Mouse (Mus musculus) B cell, adult 2 months (primary cell): Measurements from ENCODE around the gene Stard10.

Experiments used
- DNase-seq, 2 experiments: peaks; one replicate each; pipeline ENCODE4 v3.0.0; 2022

Gene Stard10

DNA sequence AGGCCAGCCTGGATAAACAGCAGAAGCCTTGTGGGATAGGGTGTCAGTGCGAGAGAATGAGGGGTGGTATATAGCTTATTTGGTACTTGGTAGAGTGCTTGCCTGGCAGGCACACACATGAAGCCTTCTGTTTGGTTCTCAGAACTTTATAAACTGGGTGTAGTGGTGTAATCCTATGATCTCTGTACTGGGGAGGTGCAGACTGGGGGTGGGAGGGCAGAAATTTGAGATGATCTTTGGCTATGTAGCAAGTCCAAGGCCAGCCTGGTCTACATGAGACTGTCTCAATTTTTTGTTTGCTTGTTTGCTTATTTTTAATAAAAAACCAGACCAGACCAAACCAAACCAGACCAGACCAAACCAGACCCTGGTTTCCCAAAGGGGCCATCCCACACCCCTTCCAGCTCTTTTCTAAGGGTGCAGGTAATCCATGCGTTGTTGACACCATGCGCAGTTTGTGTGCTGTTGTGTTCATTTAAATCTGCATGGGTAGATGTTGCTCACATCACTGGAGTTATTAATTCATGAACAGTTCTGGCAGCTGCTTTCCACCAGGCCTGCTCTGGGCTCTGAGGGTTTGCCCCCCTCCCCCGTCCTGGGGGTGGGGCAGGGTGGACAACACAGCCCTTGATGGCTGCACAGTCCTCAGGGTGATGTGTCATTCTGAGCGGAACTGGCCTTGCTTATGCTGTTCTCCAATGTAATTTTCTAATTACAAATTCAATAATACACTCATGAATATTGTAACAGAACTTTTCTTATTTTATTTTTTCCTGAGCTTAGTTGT is 15.4 kb downstream of the Stard10 start:
- no peak for DNase-seq

DNA sequence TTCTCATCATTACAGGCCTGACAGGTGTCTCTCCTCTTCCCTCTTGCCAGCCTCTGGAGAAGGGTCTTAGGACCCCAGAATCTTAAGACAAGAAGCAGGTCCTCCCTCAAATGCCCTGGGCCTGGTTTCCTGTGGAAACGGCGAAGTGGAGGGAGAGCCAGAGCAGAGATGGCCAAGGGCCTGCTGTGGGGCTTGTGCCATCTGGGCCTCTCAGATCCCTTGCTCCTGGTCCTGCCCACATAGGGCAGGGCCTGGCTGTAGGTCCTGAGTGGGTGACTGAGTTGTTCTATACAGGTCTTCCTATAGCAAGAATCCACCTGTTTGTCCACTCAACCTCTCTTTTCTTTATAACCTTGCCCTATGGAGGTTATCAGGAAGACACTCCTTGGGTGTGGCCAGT is 18.3 kb downstream of the Stard10 start:
- DNase-seq, result no peak

DNA sequence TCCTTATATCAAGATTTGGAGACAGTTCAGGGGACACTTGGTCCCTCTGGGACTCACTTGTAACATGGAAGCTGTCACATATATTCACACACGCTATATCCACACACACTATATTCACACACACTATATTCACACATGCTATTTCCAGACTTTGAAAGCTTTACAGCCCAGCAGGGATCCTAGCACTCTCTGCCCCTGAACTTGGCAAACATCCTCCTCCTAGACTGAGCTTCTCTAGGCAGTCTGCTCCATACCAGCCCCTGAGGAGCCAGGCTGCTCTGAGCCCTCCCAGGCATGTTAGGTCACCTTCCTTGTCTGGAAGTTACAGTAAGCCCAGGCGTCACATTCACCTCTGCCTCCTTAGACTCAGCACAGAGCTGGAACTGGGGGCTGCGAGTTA is 19.8 kb downstream of the Stard10 start:
- no peak for DNase-seq

DNA sequence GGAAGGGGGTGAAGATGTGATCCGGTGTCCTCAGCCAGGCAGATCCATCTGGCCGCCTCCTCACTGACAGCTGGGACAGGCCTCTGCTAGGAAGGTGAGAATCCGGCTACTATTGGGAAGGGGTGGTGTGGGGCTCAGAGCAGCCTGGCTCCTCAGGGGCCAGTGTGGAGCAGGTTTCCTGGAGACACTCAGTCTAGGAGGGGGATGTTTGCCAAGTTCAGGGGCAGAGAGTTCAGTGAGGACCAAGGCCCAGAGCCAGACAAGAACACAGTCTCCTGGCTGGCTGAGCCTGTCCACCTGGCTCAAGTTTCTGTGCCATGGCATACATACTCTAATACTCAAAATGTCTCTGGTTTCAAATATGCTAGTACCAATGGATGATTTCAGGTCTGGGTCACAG is 20.5 kb downstream of the Stard10 start:
- DNase-seq, result no peak

DNA sequence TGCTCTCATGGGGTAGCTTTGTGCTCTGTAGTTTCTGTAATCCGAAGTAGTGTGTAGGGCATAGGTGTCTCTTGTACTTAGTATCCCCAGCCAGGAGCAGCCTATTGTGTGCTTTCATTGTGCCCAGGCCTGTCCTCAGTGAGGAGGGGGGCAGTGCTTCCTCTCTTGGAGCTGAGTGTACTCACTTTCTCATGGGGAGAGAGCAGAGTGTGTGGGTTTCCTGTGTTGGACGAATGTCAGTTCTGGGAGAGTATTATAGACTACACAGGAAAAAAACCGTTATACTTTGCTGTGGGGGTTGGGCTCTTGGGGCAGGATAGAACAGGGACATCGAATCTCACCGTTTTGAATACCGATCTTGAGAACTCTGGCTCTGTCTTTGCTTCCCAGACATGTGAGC is 24.5 kb downstream of the Stard10 start:
- no peak for DNase-seq

DNA sequence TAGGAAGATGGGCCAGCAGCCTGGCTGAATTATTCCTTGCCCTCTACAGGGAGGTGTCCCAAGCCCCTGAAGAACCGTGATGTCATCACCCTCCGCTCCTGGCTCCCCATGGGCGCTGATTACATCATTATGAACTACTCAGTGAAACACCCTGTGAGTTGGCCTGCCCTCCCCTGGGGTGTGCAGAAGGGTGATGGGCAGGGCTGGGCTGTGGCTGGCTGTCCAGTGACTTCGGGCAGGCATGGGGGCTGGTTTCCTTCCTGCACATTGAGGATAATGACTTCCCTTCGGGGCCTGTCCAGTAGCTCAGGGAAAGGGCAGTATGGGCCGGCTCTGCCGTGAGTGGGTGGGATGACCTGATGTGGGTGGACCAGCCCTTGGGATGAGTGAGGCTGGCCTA is 26.2 kb downstream of the Stard10 start:
- DNase-seq, result no peak

DNA sequence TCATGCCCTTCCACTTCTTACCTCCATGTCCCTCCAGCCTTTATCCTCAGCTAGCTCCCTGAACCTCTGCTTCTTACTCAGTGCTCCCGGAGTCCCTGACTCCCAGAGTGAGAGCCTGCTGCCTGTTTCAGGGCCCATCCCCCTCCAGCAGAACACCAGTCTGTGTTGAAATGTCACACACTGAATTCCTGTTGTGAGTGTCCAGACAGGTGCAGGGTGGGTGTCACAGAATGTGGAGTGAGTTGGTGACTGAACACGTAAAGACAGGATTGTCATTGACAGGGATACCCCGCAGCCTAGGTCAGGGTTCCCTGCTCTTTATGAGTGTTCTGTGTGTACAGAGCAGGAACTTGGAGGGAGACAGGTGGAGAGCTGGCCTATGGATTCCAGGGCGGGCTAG is 28.0 kb downstream of the Stard10 start:
- no peak for DNase-seq

DNA sequence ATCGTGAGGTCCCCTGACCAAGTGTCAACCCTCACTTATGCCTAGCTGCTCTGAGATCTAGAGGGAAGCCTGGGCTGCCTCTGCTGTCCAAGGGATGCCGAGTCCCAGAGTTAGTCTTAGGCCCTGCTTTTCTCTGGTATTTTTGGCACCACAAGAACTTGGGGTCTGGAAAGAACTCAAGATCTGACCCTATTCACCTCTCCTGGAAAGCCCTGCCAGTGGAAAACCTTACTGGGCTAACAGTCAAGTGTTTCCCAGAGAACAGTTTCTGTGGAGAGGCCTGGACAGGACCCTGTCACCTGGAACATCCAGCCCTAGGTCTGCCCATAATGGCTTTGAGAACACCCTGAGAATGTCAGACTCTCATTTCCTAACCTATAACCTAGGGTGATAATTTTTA is 30.1 kb downstream of the Stard10 start:
- DNase-seq, result no peak

DNA sequence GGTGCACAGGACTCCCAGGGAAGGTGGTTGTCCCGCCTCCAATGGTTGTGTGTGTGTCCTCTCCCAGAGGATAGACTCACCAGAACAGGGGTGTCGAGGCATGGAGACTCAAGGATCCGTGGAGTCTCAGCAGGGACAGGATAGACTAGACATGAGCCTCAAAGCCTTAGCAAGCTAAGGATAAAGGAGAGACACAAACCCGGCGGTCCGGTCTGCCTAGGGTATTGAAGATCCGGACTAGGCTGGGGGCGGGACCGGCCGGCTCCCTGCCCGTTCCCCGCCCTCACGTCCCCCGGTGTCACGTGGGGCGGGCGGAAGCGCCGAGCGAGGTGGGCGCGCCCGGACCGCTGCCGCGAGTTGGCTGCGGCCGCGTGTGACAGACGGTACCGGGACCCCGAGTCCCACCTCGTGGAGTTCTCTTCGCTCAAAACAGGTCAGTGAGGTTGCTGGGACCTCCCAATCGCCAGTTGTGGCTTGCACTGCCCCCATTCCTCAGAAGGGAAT is 30.9 kb downstream of the Stard10 start, which contains the start of gene Arap1:
TSS of gene Arap1 (plus strand) at position 301 of the 504 bp plus-strand sequence.
- peak; percentile 77 to 81 for DNase-seq

DNA sequence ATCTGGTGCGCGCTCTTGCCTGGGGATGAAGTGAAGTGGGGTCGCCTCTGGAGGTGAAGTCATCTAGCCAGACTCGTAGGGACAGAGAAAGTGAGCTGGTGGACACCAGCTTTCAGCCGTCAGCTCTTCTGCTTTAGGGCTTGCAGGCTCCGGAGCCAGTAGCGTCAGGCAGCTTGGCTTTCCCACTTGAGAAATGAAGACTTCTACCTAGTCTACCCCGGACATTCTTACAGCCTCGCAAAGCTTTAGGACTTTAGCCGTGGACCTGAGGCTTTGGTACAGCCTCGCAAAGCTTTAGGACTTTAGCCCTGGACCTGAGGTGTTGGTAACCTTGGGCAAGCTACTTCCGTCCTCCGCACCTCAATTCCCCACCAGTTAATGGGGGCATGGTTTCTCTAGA is 31.4 kb downstream of the Stard10 start:
- peak in 1 of 2 experiments; percentile 30 for DNase-seq

DNA sequence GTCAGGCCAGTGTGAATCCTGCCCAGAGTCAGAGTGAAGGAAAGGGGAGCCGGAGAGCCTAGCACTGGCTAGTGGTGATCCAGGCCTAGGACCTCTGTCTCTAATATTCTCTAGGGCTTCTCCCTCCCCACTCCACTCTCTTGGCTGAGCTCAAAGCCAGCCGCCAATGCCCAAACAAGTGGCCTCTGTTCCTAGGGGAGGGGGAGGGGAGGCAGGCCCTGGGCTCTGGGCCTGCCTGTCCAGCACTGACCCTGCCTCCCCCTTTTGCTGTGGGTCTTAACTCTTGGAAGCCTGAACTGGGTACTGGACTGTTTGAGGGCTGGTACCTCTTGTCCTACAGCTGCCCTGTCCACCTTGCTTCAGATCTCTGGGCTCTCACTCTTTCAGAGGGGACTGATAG is 33.0 kb downstream of the Stard10 start:
- no peak for DNase-seq

DNA sequence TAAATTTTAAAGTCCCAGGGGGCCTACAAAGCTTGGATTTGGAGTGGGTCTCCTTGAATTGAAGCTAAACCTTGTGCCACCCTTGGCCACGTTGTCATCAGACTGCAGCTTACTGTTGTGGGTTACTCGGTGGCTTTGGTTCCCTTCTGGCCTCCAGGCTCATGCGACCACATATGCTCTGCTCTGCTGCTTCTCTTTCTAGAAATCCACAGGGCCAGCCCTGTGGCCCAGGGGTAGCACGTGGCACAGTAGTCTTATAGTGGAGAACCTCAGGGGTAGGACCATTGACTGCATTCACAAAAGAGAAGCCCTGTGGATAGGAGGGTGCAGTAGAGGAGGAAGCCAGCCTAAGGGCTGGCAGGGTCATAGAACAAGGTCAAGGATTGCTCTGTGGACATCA is 35.5 kb downstream of the Stard10 start:
- peak; percentile 31 to 45 for DNase-seq

DNA sequence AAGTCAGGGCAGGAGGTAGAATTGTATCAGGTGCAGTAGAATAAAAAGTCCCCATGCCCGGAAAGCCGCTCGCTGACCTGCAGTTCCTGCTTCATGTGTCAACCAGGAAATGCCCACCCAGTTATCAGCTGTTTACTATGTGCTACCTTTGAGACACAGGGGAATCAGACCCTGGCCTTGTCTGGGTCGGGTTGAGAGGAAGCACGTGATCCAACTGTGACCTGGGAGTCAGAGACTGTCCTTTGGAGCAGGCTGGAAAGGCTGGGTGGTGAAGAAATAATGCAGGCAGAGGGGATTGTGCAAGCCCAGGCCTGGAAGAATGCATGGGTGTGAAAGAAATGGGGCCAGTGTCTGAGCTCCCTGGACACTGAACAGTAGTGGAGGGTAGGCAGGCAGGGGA is 37.5 kb downstream of the Stard10 start:
- peak; percentile 61 to 67 for DNase-seq

DNA sequence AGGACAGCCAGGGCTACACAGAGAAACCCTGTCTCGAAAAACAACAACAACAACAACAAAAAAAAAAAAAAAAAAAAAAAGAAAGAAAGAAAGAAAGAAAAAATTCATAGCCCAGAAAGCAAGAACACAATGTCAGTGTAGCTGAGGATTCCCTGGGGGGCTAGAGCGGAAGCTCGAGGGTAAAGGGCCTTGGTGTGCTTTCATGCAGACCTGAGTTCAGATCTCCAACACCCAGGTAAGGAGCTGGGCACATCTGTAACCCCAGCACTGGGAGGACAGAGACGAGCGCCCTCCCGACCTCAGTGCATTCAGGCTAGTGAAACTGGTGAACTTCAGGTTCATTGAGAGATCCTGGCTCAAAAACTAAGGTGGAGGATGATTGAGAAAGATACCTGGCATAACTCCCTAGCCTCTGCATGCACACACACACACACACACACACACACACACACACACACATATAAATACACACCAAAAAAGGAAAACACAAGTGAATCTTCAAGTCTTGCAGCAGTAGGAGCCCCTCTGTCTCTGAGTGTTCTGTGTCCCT is 38.7 kb downstream of the Stard10 start:
- peak; percentile 49 to 60 for DNase-seq

DNA sequence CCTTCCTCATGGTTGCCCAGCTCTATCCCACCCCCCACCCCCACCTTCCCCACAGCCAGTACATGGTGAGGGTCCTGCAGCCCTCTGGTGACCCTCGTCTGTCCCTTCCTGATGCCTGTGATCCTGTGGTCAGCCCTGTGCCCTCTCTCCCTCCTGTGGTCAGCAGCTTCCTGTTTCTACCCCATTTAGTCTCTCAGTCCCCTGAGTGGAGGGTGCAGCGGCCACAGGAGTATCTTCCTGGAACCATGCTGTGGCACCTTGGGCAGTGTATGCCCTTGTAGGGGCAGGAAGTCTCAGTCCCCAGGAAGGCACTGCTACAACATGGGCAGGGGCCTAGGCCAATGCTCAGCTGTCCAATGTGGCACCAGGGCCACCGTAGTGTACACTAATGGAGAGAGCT is 40.0 kb downstream of the Stard10 start:
- DNase-seq, result peak; percentile 40 to 45

DNA sequence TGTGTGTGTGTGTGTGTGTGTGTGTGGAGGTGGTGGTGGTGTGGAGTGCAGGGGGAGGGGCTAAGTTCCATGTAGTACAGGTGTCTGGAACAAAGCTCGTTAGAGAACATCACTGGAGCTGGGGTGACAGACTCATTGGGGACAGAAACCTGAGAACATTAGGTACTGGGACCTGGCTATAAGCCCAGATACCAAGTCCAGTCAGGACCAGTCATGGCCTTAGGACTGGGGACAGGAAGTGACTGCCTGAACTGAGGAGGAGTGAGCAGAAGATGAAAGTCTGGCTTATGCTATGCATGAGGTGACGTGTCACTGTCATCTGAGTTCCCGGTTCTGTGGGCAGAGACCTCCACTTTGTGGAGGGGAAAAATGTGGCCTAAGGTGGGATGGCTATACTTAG is 43.5 kb downstream of the Stard10 start:
- DNase-seq, result peak; percentile 38 to 45

DNA sequence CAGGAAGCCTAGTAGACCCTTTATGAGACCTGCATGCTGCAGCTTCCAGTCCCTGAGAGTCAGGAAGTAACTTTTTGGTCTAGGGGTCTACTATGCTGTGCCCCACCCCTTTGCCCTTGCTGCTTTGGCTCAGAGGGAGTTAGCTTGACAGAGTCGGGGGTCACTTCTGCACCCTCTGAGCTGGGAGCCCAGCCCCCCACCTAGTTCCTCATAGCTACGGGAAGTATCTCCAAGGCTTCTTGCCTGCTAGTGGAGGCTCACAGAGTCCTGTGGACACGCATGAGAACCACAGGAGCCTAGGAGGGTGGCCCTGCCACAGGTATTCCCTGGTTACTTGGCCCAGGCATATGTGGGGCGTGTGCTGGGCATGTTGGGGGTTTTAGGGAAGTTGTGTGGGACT is 44.1 kb downstream of the Stard10 start:
- DNase-seq, result peak; percentile 63 to 67

DNA sequence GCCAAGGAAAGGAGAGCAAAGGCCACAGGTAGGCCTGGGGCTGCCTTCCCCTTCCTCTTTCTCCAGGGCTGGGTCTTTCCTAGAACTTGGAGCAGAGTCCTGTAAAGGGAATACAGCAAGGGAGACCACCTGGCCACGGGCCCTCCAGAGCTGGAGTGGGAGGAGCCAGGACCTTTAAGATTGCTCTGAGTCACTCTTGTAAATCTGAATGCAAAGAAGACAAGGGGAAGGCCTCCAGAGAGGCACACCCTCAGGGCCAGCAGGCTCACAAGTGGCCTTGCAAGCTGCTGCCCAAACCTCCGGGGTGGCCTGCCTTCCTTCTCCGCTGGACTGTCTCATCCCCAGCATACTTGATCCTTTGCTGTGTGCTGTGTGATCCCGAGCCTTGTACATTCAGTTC is 44.9 kb downstream of the Stard10 start:
- DNase-seq, result peak; percentile 58 to 63

DNA sequence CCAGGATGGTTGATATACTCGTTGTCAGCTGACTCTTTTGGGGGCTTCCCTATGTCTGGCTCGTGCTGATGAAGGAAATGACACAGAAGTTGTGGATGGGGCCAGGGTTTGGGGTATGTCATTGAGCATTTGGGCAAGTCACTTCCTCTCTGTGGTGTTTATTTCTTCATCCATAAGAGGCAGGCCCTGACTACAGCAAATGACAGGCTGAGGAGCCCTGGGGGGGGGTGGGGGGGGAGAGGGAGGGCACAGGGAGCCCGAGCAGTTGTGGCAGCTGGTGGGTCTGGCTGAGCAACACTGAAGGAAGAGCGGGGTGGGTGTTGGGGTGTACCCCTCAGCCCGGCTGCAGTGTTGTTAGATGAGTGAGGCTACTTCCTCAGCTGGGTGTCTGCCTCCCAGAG is 45.9 kb downstream of the Stard10 start:
- peak; percentile 77 to 84 for DNase-seq

DNA sequence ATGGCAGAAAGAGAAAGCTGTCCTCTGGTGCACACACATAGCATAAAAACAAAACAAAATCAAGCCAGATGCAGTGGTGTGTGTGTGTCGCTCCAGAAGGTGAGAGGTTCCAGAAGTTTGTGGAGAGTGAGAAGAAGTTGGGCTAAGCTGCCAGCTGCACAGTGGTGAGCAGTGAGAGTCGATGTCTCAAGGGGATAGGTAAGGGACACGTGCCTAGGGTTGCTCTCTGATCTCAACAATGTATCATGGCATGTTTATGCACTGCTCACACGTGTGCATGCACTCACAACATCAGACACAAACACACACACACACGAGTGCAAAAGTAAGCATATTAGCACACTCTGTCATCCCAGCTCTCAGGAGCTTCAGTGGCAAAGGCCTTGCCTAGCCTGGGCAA is 47.0 kb downstream of the Stard10 start:
- peak; percentile 30 to 37 for DNase-seq

DNA sequence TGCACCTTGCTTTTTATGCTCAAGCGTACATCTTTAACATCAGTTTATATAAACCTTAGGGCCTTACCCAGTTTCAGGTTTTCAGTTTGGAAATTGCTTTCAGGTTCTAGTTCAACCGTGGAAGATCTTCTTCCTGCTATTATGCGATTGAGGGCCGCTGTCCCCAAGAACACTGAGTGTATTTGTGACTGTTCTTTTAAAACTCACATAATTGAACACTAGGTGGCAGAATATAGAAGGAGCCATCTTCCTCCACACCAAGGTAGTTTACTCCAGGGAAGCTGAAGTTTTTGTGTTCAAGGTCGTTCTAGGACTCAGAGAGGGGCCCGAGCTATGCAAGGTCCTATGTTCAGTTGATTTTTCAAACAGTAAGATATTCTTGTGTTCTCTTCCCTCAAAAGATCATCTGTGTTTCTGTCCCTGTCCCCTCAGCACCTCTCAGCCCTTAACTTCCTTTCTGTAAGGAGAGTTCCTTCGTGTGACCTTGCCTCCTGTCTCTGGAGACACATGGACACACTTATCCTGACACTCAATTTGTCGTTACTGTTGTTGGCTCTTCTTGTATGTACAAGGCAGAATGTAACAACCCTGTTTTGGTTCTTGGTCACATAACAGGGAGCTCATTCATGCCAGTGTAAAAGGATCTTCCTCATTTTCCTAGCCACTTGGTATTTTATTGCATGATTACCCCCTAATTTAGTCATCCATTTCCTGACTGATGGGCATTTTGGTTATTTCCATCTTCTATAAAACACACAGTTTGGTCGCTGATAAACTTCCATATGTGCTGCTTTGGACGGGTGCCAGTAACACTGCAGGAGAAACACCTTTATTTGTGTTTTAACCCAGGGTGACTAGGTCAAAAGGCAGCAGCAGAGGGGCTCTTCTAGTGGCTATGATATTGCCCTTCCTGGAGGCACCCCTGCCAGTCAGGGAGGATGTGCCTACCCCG is 51.3 kb downstream of the Stard10 start:
- DNase-seq, result peak; percentile 27 to 43

DNA sequence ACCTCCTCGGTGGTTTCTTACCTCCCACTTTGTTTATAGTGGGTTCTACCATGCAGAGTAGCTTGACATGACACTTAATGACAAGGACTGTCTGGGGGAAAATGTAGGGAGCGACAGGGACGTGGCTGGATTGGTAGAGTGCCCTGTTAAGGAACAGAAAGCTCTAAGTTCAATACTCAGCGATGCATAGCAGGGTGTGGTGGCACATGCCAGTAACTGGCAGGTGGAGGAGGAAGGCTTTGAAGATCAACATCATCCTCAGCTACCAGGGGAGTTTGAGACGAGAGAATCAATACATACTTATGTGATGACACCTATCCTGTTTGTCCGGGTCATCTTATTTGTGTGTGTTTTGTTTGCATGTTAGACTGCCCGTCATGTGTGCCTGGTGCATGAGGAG is 52.8 kb downstream of the Stard10 start:
- DNase-seq, result peak; percentile 35 to 44

DNA sequence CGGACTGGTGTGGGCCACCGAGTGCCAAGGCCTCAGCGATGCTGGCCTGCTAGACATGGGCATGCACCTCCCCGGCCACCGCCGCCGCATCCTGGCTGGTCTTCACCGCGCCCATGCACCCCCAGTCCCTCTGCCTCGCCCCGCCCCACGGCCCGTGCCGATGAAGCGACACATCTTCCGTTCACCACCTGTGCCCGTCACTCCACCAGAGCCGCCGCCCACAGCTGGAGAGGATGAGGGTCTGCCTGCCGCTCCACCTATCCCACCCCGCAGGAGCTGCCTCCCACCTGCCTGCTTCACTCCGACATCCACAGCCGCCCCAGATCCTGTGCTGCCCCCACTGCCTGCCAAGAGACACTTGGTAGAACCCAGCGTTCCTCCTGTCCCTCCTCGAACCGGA is 56.2 kb downstream of the Stard10 start:
- DNase-seq, result no peak
